Mouse (Mus musculus): ENCODE measurements around the gene Abca8b. TPM values are rescaled to one million over a fixed set of nuclear protein-coding genes. Genes with fewer than 3 reads are reported as not detected.
A peak's percentile ranks its signal among the peaks of the same experiment; 100 is the strongest.
"Not testable (repeated sequence)": the region's sequence is repeated elsewhere in the genome, so short reads cannot be mapped to it uniquely, and the experiment has no call there.

The Abca8b gene
- polyA plus RNA-seq, 1 experiment from 2014 or later: 0.37 TPM

DNA sequence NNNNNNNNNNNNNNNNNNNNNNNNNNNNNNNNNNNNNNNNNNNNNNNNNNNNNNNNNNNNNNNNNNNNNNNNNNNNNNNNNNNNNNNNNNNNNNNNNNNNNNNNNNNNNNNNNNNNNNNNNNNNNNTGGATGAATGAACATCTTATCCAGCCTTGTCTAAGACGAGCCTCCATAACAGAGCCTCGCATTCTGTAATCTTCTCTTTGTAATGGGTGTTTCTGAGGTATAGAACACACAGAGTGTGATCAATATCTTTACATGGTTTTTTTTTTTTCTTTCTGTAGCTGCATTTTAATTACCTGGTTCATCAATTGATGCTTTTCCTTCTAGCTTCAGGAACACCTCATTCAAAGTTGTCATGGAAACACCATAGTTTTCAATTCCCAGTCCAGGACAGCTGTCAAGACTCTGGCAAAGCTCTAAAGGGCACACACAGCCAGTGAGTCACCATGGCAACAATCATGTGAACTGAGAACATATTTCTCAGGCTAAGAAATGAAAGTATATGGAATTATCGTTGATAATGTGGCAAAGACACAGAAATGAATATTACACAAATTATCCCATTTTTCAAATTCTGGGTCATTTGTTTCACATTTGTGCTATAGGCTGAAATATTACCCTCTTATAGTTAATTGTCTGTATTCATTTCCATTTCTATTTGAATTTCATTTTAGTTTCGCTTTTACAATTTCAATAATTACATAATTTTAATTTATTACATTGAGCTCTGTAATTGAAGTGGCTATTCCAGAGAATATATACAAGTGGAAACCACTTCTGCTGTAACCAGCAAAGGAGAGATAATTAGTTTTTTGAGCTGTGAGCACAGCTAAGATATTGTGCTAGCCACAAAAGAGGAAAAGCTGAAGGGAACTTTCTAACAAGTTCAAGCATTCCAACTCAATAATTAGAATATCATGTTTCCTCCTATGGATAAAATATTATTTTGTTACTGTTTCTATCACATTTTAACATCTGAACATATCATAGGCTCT, 33.9 kb downstream of the Abca8b start:
- WGBS: 87% methylated on average over 4 of the region's 4 CpGs
- no peaks in the 10 kb centered on the region for H3K27me3 ChIP-seq (replicated peaks; ENCODE audit: low read depth, poor library complexity, severe bottlenecking)
- DNase-seq (ENCODE audit: low spot score): no peak
- no peaks in the 10 kb centered on the region for H3K9me3 ChIP-seq
- no peaks in the 10 kb centered on the region for H3K36me3 ChIP-seq (replicated peaks)
- no peak overlapping the region for H3K27ac ChIP-seq (replicated peaks)
- H3K4me1 ChIP-seq: no peaks in the 10 kb centered on the region
- H3K4me3 ChIP-seq: no peak overlapping the region

DNA sequence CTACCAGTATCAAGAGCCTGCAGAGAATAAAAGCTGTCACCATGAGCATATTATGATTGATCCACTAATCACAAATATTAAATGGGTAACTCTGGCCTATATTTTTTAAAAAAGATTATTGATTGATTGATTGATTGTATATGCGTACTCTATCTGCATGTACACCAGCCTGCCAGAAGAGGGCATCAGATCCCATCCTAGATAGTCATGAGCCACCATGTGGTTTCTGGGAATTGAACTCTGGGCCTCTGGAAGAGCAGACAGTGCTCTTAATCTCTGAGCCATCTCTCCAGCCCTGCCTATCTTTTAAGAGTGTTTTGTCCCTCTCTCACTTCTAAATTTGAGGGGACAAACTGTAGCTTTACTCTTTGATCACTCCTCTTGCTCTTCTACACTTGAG, 40.5 kb downstream of the Abca8b start:
- Histone ChIP-seq H3K36me3 (replicated peaks) (no peaks in the 10 kb centered on the region), H3K27ac (replicated peaks) (no peak overlapping the region), H3K4me1 (no peaks in the 10 kb centered on the region), H3K9me3 (no peaks in the 10 kb centered on the region), H3K4me3 (no peak overlapping the region), H3K27me3 (replicated peaks; ENCODE audit: low read depth, poor library complexity, severe bottlenecking) (no peaks in the 10 kb centered on the region)
- no peak for DNase-seq (ENCODE audit: low spot score)
- WGBS: 85% methylated on average over 1 of the region's 1 CpGs

DNA sequence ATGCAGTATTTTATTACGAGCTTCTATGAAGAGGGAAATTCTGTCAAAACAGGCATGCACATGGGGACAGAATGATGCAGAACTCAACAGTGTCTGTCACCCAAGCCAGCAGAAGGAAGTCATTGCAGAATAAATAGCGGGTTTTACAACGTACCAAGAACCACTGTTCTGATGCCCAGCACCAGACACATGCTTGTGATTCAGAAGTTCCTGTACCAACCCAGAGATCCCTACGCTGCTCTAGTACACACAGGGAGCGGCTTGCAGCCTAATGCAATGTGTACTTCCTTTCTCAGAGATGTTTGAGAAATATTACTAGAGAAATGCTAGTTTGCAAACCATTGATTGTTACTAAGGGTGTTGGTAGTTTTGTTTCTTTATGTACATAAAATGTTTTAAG, 58.7 kb downstream of the Abca8b start:
- no peak for DNase-seq (ENCODE audit: low spot score)
- no peaks in the 10 kb centered on the region for H3K27me3 ChIP-seq (replicated peaks; ENCODE audit: low read depth, poor library complexity, severe bottlenecking)
- no peak overlapping the region for H3K27ac ChIP-seq (replicated peaks)
- no peaks in the 10 kb centered on the region for H3K9me3 ChIP-seq
- 93% methylated on average over 5 of the region's 5 CpGs for WGBS
- H3K4me3 ChIP-seq: no peak overlapping the region
- H3K36me3 ChIP-seq (replicated peaks): no peaks in the 10 kb centered on the region
- H3K4me1 ChIP-seq: no peaks in the 10 kb centered on the region

DNA sequence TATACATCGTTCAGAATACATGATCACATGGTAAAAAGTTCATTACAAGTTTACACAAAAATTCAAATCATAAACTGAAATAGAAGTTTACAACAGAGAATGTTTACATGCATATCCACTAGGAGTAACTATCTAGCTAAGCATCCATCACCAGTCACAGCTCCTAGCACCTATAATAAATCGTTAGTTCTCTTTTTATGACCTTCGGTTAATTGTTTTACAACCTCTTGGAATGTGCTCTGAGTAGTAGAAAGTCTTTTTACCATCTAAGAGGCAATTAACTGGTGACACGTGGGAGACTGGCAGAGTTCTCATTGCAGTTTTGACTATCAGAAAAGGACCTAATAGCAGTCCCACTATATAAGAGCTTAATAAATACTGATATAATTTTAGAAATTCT, 62.4 kb downstream of the Abca8b start:
- H3K9me3 ChIP-seq; H3K36me3 ChIP-seq (replicated peaks); H3K4me3 ChIP-seq; H3K27me3 ChIP-seq (replicated peaks; ENCODE audit: low read depth, poor library complexity, severe bottlenecking); H3K27ac ChIP-seq (replicated peaks); H3K4me1 ChIP-seq; DNase-seq (ENCODE audit: low spot score): not testable (repeated sequence)
- 80% methylated on average over 4 of the region's 4 CpGs for WGBS

DNA sequence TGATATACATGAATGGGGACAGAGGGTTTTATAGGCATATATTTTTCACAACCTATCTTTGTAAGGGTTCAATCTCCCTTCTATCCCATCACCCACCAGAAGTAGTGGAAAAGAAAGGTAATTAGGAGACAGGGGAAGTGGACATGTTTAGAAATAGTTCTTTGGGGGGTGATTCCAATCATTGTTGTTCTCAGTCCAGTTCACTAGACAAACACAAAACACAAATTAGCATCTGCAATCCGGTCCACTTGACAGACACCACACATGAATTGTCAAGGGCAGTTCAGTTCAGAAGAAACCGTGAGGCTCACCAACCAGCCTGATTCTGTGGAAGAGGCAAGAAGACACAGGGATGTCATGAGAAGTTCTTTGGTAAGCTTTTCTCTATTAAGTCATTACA, 67.2 kb downstream of the Abca8b start:
- Histone ChIP-seq H3K36me3 (replicated peaks) (no peaks in the 10 kb centered on the region), H3K4me3 (no peak overlapping the region), H3K9me3 (no peaks in the 10 kb centered on the region), H3K27me3 (replicated peaks; ENCODE audit: low read depth, poor library complexity, severe bottlenecking) (no peaks in the 10 kb centered on the region), H3K4me1 (peaks cover 3% of the 10 kb centered on the region; the same call in 1 of the 2 replicates), H3K27ac (replicated peaks) (no peak overlapping the region)
- 61% methylated on average over 2 of the region's 2 CpGs for WGBS
- DNase-seq (ENCODE audit: low spot score): no peak

DNA sequence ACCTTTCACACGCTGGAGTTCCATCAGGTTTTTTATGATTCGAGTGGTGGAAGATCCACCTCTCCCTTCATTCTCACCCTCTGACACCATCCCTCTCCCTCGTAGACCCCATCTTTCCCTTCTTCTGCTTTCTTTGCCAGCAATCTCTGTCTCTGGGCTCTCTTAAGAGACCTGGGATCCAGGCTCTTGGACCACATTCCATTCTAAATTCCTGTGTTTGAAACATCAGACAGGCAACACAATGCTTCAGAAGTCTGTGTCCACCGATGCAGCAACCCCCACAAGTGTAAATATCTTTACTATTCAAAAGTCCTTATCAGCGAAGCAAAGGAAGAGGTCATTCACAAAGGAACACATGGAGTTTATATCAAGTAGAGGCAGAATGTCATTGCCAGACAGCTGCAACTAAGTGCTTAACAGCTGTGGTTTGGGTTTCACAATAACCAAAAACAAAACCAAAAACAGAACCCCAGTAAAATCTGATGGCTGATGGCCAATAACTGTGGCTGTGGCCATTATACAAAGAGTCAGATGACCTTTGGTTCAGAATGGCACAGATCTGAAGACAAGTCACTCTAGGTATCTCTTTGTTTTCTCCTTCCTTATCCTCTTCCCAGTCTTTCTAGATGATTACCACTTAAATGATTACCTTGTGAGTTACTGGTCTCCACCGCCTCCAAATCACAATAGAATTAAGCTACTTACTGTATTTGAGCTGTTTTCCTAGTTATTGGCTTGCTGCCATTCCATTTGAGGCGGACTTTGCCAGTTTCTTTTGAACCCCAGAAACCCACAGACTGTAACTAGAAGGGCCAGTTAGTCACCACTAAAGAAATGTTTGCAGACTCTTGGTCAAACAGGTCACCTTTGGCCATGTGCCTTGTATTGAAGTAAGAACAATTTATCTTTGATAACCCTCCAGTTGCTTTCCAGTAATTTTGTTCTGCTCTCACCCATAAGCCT, 68.6 kb downstream of the Abca8b start:
- Histone ChIP-seq H3K9me3 (no peaks in the 10 kb centered on the region), H3K27ac (replicated peaks) (no peak overlapping the region), H3K4me3 (no peak overlapping the region), H3K4me1 (peaks cover 3% of the 10 kb centered on the region; the same call in 1 of the 2 replicates), H3K36me3 (replicated peaks) (no peaks in the 10 kb centered on the region), H3K27me3 (replicated peaks; ENCODE audit: low read depth, poor library complexity, severe bottlenecking) (no peaks in the 10 kb centered on the region)
- no peak for DNase-seq (ENCODE audit: low spot score)
- WGBS: 75% methylated on average over 7 of the region's 7 CpGs

DNA sequence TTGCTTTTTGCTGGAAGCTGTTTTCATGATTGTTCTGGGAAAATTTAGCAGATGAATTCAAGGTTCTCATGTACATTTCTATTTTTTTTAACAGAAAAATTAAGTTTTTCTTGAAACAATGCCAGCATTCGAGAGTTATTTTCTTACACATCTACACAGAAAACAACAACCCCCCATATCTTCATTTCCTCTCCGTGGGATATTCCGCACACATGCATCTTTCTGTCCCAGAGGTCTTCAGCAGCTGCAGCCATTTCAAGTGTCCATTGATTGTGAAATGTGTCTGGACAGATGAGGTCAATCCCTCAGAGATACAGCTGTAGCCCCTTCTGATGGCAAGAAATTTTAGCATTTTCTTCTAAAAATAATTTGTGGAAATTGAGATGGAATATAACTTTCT, 73.4 kb downstream of the Abca8b start:
- H3K4me1 ChIP-seq: no peaks in the 10 kb centered on the region
- WGBS: 91% methylated on average over 3 of the region's 3 CpGs
- no peaks in the 10 kb centered on the region for H3K9me3 ChIP-seq
- H3K36me3 ChIP-seq (replicated peaks): no peaks in the 10 kb centered on the region
- no peak overlapping the region for H3K27ac ChIP-seq (replicated peaks)
- no peaks in the 10 kb centered on the region for H3K27me3 ChIP-seq (replicated peaks; ENCODE audit: low read depth, poor library complexity, severe bottlenecking)
- DNase-seq (ENCODE audit: low spot score): no peak
- no peak overlapping the region for H3K4me3 ChIP-seq

DNA sequence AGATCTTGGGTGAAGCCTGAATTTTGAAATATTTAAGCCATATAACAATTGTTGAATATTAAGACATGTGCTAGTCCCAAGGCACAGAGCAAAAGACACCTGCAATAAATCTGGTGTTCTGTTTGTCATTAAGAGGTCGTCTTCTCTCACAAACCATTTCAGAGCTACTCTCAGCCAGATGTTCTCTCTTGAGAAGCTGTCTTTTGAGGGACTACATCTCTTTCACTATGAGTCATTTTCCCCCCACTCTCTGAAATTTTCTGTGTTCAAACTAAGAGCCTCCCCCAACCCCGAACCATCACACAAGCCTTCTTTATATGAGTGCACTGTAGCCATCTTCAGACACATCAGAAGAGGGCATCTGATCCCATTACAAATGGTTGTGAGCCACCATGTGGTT, 76.2 kb downstream of the Abca8b start:
- WGBS: 66% methylated on average over 2 of the region's 2 CpGs
- H3K9me3 ChIP-seq: no peaks in the 10 kb centered on the region
- no peaks in the 10 kb centered on the region for H3K36me3 ChIP-seq (replicated peaks)
- no peak overlapping the region for H3K27ac ChIP-seq (replicated peaks)
- H3K27me3 ChIP-seq (replicated peaks; ENCODE audit: low read depth, poor library complexity, severe bottlenecking): no peaks in the 10 kb centered on the region
- H3K4me1 ChIP-seq: no peaks in the 10 kb centered on the region
- no peak for DNase-seq (ENCODE audit: low spot score)
- no peak overlapping the region for H3K4me3 ChIP-seq

DNA sequence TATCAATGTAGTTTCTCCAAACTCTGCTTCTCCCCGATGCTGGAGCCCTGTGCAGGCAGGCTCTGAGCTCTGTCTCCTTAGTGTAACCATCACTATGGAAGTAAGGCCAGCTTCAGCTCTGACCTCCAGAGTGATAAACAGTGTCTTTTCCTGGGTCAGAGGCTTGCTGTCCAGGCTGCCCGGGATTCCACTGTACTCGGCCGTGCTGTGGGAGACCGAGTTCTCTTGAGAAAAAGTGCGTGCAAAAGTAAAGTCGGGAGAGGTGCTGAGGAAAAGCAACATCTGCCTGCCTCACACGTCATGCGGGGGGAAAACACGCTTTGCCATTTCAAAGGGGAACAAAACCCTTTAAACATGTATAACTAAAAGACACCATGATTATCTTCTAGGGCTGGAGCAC, 79.0 kb downstream of the Abca8b start:
- Histone ChIP-seq H3K4me3 (no peak overlapping the region), H3K27ac (replicated peaks) (no peak overlapping the region)
- WGBS: 88% methylated on average over 10 of the region's 10 CpGs

DNA sequence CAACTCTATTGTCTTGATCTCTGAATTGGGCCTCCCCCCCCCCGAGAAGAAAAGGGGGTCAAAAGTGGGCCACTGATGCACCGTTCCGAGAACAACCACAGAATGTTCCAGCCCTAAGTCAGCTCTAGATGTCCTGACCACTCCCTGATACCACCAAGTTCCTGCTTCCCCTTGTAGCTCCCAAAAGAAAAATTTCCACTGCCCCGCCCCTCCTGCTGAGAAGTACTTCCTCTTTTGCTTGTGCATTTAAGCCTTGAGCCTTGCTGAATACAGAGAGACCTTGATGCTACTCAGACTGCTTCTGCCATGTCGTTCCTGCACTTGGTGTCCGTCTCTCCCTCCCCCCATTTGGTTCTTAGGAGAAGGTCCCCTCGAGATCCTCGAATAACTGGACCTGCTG, 82.5 kb downstream of the Abca8b start:
- DNase-seq (ENCODE audit: low spot score); H3K36me3 ChIP-seq (replicated peaks); H3K4me3 ChIP-seq; H3K27ac ChIP-seq (replicated peaks); H3K9me3 ChIP-seq; H3K27me3 ChIP-seq (replicated peaks; ENCODE audit: low read depth, poor library complexity, severe bottlenecking): not testable (repeated sequence)
- WGBS: 88% methylated on average over 8 of the region's 8 CpGs
- peaks cover 12% of the 10 kb centered on the region for H3K4me1 ChIP-seq

More for the DNA sequence above, 79.0 kb downstream of the Abca8b start:
- Histone ChIP-seq H3K4me1 (no peaks in the 10 kb centered on the region), H3K36me3 (replicated peaks) (no peaks in the 10 kb centered on the region), H3K9me3 (no peaks in the 10 kb centered on the region), H3K27me3 (replicated peaks; ENCODE audit: low read depth, poor library complexity, severe bottlenecking) (no peaks in the 10 kb centered on the region)
- DNase-seq (ENCODE audit: low spot score): no peak

DNA sequence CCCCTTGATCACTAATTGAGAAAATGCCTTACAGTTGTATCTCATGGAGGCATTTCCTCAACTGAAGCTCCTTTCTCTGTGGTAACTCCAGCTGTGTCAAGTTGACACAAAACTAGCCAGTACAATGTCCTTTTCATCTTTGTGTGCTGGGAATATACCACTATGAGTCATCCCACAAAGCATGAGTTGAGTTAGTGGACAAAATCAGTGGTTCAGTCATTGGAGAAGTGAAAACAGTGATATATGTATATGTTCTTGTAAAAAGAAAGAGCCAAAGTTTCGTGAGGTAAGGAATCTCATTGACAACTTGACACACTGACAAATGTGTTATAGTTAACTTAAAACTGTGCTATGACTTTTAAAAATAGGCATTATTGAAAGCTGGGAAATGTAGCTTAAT, 83.5 kb downstream of the Abca8b start:
- not testable (repeated sequence) for H3K27ac ChIP-seq (replicated peaks); H3K9me3 ChIP-seq; H3K4me3 ChIP-seq; H3K36me3 ChIP-seq (replicated peaks); DNase-seq (ENCODE audit: low spot score); H3K27me3 ChIP-seq (replicated peaks; ENCODE audit: low read depth, poor library complexity, severe bottlenecking)
- WGBS: 77% methylated on average over 1 of the region's 1 CpGs
- H3K4me1 ChIP-seq: peaks cover 12% of the 10 kb centered on the region

DNA sequence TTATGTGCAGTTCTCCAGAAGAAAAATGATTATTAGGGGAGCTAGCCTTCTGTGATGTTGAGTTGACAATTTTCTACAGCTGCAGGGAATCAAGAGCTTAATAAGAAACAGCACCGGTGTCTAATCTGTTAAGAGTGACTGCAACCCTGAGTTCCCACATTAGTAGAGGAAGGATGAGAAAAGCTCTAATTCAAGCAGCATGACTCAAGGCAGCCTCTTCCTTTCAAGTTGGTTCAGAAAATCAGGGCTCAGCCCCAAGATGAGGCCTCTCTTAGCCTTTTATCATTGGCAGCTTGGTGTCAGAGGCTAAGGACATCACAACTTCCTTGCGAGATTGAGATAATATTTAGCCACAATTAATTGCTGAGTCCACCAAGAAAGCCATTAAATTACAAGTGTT, 85.8 kb downstream of the Abca8b start:
- 53% methylated on average over 2 of the region's 2 CpGs for WGBS
- H3K9me3 ChIP-seq: no peaks in the 10 kb centered on the region
- H3K36me3 ChIP-seq (replicated peaks): no peaks in the 10 kb centered on the region
- H3K4me1 ChIP-seq: peaks cover 18% of the 10 kb centered on the region
- H3K27me3 ChIP-seq (replicated peaks; ENCODE audit: low read depth, poor library complexity, severe bottlenecking): no peaks in the 10 kb centered on the region
- H3K27ac ChIP-seq (replicated peaks): 0 out of 2 replicates have a peak overlapping the region, but pooled peaks have one; percentile 40
- DNase-seq (ENCODE audit: low spot score): no peak
- no peak overlapping the region for H3K4me3 ChIP-seq
